Mouse (Mus musculus): ENCODE data around the gene Dbnl. TPM values are rescaled to one million over a fixed set of nuclear protein-coding genes. Genes with fewer than 3 reads are reported as not detected.
A peak's percentile ranks its signal among the peaks of the same experiment; 100 is the strongest.

The Dbnl gene
- polyA plus RNA-seq, 1 experiment from 2014 or later = 133 TPM

- H3K27ac ChIP-seq = no peak overlapping the region
- no peak overlapping the region for H3K4me3 ChIP-seq (replicated peaks; ENCODE audit: low read length)
- peaks cover 44% of the 10 kb centered on the region for H3K36me3 ChIP-seq (replicated peaks; ENCODE audit: control insufficient read depth, insufficient read depth)
- H3K9ac ChIP-seq = no peak overlapping the region
- DNase-seq (ENCODE audit: low spot score) = no peak
- H3K27me3 ChIP-seq (ENCODE audit: control insufficient read depth, insufficient read depth, low read length) = no peaks in the 10 kb centered on the region
- WGBS = 90% methylated on average over 3 of the region's 3 CpGs
- H3K4me1 ChIP-seq (replicated peaks; ENCODE audit: control insufficient read depth, insufficient read depth, low read length) = peaks cover 23% of the 10 kb centered on the region
- H3K9me3 ChIP-seq (ENCODE audit: control insufficient read depth, low read length) = no peaks in the 10 kb centered on the region
- ATAC-seq (ENCODE audit: low FRiP score) = no peak
- peak overlapping the region; percentile 92 for H3K4me2 ChIP-seq (replicated peaks)
Observed at GRCm38 (mm10) chr11:5789754-5790333, 1.6 kb downstream of the Dbnl start.

GRCm38 (mm10) chr11:5790431-5790830 lies 2.1 kb downstream of the Dbnl start:
- 93% methylated on average over 1 of the region's 1 CpGs for WGBS
- no peak overlapping the region for H3K4me2 ChIP-seq (replicated peaks)
- DNase-seq (ENCODE audit: low spot score) (no peak), ATAC-seq (ENCODE audit: low FRiP score) (no peak)
- H3K9ac ChIP-seq = no peak overlapping the region
- H3K27me3 ChIP-seq (ENCODE audit: control insufficient read depth, insufficient read depth, low read length) = no peaks in the 10 kb centered on the region
- no peaks in the 10 kb centered on the region for H3K9me3 ChIP-seq (ENCODE audit: control insufficient read depth, low read length)
- peaks cover 23% of the 10 kb centered on the region for H3K4me1 ChIP-seq (replicated peaks; ENCODE audit: control insufficient read depth, insufficient read depth, low read length)
- peaks cover 50% of the 10 kb centered on the region for H3K36me3 ChIP-seq (replicated peaks; ENCODE audit: control insufficient read depth, insufficient read depth)
- no peak overlapping the region for H3K27ac ChIP-seq
- H3K4me3 ChIP-seq (replicated peaks; ENCODE audit: low read length) = no peak overlapping the region

GRCm38 (mm10) chr11:5795290-5795689 lies 7.0 kb downstream of the Dbnl start:
- ATAC-seq (ENCODE audit: low FRiP score) = no peak
- Histone ChIP-seq H3K9ac (no peak overlapping the region), H3K4me2 (replicated peaks) (no peak overlapping the region), H3K27me3 (ENCODE audit: control insufficient read depth, insufficient read depth, low read length) (no peaks in the 10 kb centered on the region), H3K36me3 (replicated peaks; ENCODE audit: control insufficient read depth, insufficient read depth) (peaks cover 98% of the 10 kb centered on the region), H3K4me3 (replicated peaks; ENCODE audit: low read length) (no peak overlapping the region), H3K4me1 (replicated peaks; ENCODE audit: control insufficient read depth, insufficient read depth, low read length) (no peaks in the 10 kb centered on the region), H3K27ac (no peak overlapping the region), H3K9me3 (ENCODE audit: control insufficient read depth, low read length) (no peaks in the 10 kb centered on the region)
- WGBS = 87% methylated on average over 9 of the region's 9 CpGs
- no peak for DNase-seq (ENCODE audit: low spot score)

- DNase-seq (ENCODE audit: low spot score) = no peak
Observed at GRCm38 (mm10) chr11:5795706-5796105, 7.4 kb downstream of the Dbnl start.

GRCm38 (mm10) chr11:5796939-5797338 lies 8.7 kb downstream of the Dbnl start:
- H3K9me3 ChIP-seq (ENCODE audit: control insufficient read depth, low read length) = no peaks in the 10 kb centered on the region
- no peak overlapping the region for H3K4me3 ChIP-seq (replicated peaks; ENCODE audit: low read length)
- H3K4me2 ChIP-seq (replicated peaks) = no peak overlapping the region
- H3K27me3 ChIP-seq (ENCODE audit: control insufficient read depth, insufficient read depth, low read length) = no peaks in the 10 kb centered on the region
- no peak for DNase-seq (ENCODE audit: low spot score)
- no peak overlapping the region for H3K9ac ChIP-seq
- no peak for ATAC-seq (ENCODE audit: low FRiP score)
- no peaks in the 10 kb centered on the region for H3K4me1 ChIP-seq (replicated peaks; ENCODE audit: control insufficient read depth, insufficient read depth, low read length)
- peaks cover 94% of the 10 kb centered on the region for H3K36me3 ChIP-seq (replicated peaks; ENCODE audit: control insufficient read depth, insufficient read depth)
- 88% methylated on average over 15 of the region's 15 CpGs for WGBS
- H3K27ac ChIP-seq = no peak overlapping the region

More at GRCm38 (mm10) chr11:5795706-5796105, 7.4 kb downstream of the Dbnl start:
- Histone ChIP-seq H3K27me3 (ENCODE audit: control insufficient read depth, insufficient read depth, low read length) (no peaks in the 10 kb centered on the region), H3K27ac (no peak overlapping the region), H3K4me2 (replicated peaks) (no peak overlapping the region), H3K4me3 (replicated peaks; ENCODE audit: low read length) (no peak overlapping the region), H3K36me3 (replicated peaks; ENCODE audit: control insufficient read depth, insufficient read depth) (peaks cover 99% of the 10 kb centered on the region), H3K9ac (no peak overlapping the region), H3K9me3 (ENCODE audit: control insufficient read depth, low read length) (no peaks in the 10 kb centered on the region), H3K4me1 (replicated peaks; ENCODE audit: control insufficient read depth, insufficient read depth, low read length) (no peaks in the 10 kb centered on the region)
- WGBS = 90% methylated on average over 7 of the region's 7 CpGs
- ATAC-seq (ENCODE audit: low FRiP score) = no peak

- DNase-seq (ENCODE audit: low spot score) (no peak), ATAC-seq (ENCODE audit: low FRiP score) (no peak)
- Histone ChIP-seq H3K4me2 (replicated peaks) (no peak overlapping the region), H3K4me1 (replicated peaks; ENCODE audit: control insufficient read depth, insufficient read depth, low read length) (no peaks in the 10 kb centered on the region), H3K27me3 (ENCODE audit: control insufficient read depth, insufficient read depth, low read length) (no peaks in the 10 kb centered on the region), H3K4me3 (replicated peaks; ENCODE audit: low read length) (no peak overlapping the region), H3K9ac (no peak overlapping the region), H3K27ac (no peak overlapping the region), H3K9me3 (ENCODE audit: control insufficient read depth, low read length) (no peaks in the 10 kb centered on the region), H3K36me3 (replicated peaks; ENCODE audit: control insufficient read depth, insufficient read depth) (peaks cover 89% of the 10 kb centered on the region)
- 83% methylated on average over 11 of the region's 11 CpGs for WGBS
Observed at GRCm38 (mm10) chr11:5797371-5797770, 9.1 kb downstream of the Dbnl start.

DNA sequence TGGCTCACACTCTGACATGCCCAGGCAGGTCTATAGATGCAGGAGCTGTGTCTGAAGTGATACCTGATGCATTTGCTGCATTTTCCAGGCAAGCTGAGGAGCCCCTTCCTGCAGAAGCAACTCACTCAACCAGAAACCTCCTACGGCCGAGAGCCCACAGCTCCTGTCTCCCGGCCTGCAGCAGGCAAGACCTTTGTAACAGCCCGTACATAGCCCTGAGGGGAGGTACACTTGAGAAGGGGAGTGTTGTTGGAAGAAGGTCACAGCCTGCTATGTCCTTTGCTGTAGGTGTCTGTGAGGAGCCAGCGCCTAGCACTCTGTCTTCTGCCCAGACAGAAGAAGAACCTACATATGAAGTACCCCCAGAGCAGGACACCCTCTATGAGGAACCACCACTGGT lies 9.6 kb downstream of the Dbnl start:
- WGBS = 96% methylated on average over 5 of the region's 5 CpGs
- ATAC-seq (ENCODE audit: low FRiP score) (no peak), DNase-seq (ENCODE audit: low spot score) (no peak)
- H3K9ac ChIP-seq = no peak overlapping the region
- no peak overlapping the region for H3K27ac ChIP-seq
- no peaks in the 10 kb centered on the region for H3K27me3 ChIP-seq (ENCODE audit: control insufficient read depth, insufficient read depth, low read length)
- H3K4me3 ChIP-seq (replicated peaks; ENCODE audit: low read length) = no peak overlapping the region
- H3K9me3 ChIP-seq (ENCODE audit: control insufficient read depth, low read length) = no peaks in the 10 kb centered on the region
- H3K4me1 ChIP-seq (replicated peaks; ENCODE audit: control insufficient read depth, insufficient read depth, low read length) = no peaks in the 10 kb centered on the region
- peaks cover 84% of the 10 kb centered on the region for H3K36me3 ChIP-seq (replicated peaks; ENCODE audit: control insufficient read depth, insufficient read depth)
- H3K4me2 ChIP-seq (replicated peaks) = no peak overlapping the region

DNA sequence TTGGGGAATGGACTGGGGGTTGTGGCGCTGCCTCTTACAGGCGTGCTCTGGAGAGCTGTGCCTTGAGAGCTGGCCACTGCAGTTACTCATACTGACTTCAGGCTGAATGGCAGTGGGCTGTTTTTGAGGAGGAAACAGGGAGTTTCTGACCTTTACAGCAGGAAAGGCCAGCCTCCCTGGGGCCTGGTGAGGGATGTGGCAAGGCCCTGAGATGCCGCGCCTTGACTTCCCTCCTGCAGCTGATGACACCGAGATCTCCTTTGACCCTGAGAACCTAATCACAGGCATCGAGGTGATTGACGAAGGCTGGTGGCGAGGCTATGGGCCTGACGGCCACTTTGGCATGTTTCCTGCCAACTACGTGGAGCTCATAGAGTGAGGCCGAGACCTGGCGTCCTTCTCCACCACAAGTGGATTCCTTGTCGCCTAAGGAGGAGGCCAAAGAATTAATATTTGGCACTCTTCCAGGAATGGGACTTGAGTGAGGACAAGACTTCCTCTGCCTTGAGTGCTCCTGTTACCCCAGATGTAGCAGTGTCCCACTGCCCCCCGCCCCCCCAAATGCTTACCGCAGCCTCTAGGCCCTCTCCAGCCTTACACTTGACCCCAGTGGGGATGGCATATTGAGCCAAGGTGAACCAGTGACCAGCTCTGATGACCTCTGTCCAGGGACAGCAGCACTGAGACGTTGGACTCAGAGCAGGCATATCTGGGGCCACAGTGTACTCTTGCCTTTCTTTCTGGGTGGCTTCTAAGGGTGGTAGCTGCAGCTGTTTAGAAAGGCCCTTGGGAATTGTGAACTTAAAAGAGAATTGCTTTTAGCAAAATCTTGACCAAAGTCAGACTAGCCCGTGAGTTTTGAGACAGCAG lies 11.6 kb downstream of the Dbnl start:
- H3K27ac ChIP-seq = no peak overlapping the region
- no peak overlapping the region for H3K4me3 ChIP-seq (replicated peaks; ENCODE audit: low read length)
- no peaks in the 10 kb centered on the region for H3K9me3 ChIP-seq (ENCODE audit: control insufficient read depth, low read length)
- WGBS = 86% methylated on average over 17 of the region's 17 CpGs
- no peak overlapping the region for H3K4me2 ChIP-seq (replicated peaks)
- no peak for DNase-seq (ENCODE audit: low spot score)
- H3K27me3 ChIP-seq (ENCODE audit: control insufficient read depth, insufficient read depth, low read length) = no peaks in the 10 kb centered on the region
- ATAC-seq (ENCODE audit: low FRiP score) = no peak
- peaks cover 65% of the 10 kb centered on the region for H3K36me3 ChIP-seq (replicated peaks; ENCODE audit: control insufficient read depth, insufficient read depth)
- H3K4me1 ChIP-seq (replicated peaks; ENCODE audit: control insufficient read depth, insufficient read depth, low read length) = no peaks in the 10 kb centered on the region; the same call in 1 of the 2 replicates
- no peak overlapping the region for H3K9ac ChIP-seq

DNA sequence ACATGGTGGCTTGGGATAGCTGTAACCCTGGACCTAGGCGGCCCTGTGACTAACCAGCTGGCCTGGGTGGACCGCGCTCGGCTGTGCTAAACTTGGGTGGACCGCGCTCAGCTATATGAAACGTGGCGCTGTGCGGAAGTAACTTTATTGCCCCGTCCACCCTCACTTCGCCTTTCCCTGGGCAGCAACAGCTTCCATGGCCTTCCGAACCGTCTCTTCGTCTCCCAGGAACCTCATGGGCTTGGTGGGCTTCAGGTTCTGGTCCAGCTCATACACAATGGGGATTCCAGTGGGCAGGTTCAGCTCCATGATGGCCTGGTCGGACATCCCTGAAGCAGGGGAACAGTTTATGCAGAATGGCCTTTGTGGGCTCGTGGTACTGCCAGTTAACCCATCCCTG lies 13.2 kb downstream of the Dbnl start:
- Histone ChIP-seq H3K27ac (no peak overlapping the region), H3K9ac (no peak overlapping the region), H3K4me3 (replicated peaks; ENCODE audit: low read length) (no peak overlapping the region), H3K36me3 (replicated peaks; ENCODE audit: control insufficient read depth, insufficient read depth) (peaks cover 48% of the 10 kb centered on the region), H3K27me3 (ENCODE audit: control insufficient read depth, insufficient read depth, low read length) (no peaks in the 10 kb centered on the region), H3K4me1 (replicated peaks; ENCODE audit: control insufficient read depth, insufficient read depth, low read length) (no peaks in the 10 kb centered on the region; the same call in 1 of the 2 replicates), H3K9me3 (ENCODE audit: control insufficient read depth, low read length) (no peaks in the 10 kb centered on the region), H3K4me2 (replicated peaks) (no peak overlapping the region)
- ATAC-seq (ENCODE audit: low FRiP score) (no peak), DNase-seq (ENCODE audit: low spot score) (no peak)
- WGBS = 94% methylated on average over 16 of the region's 16 CpGs

Data from hindbrain, embryonic 14.5 days (tissue).